Mouse (Mus musculus) urinary bladder, postnatal 4 days (tissue): ENCODE measurements around the gene Nadk.
"Not testable (repeated sequence)": the region's sequence is repeated elsewhere in the genome, so short reads cannot be mapped to it uniquely, and the experiment has no call there.

Source experiments
- DNase-seq, 2 experiments: peaks; one replicate each; pipeline ENCODE4 v3.0.0; 2021 to 2022; ENCODE audit warnings: low spot score in 2 of 2

Nadk gene

GRCm38 (mm10) chr4:155569818-155570217 lies 7.6 kb downstream of the Nadk start:
- DNase-seq = no peak

GRCm38 (mm10) chr4:155570315-155570714 lies 8.1 kb downstream of the Nadk start:
- not testable (repeated sequence) for DNase-seq

GRCm38 (mm10) chr4:155571442-155571841 lies 9.3 kb downstream of the Nadk start:
- DNase-seq = no peak

GRCm38 (mm10) chr4:155573155-155573554 lies 11.0 kb downstream of the Nadk start:
- no peak for DNase-seq

- DNase-seq = no peak
Measured at GRCm38 (mm10) chr4:155573876-155574275, 11.7 kb downstream of the Nadk start.

- DNase-seq = no peak
Measured at GRCm38 (mm10) chr4:155574931-155575330, 12.8 kb downstream of the Nadk start.

- no peak for DNase-seq
Measured at GRCm38 (mm10) chr4:155575521-155575920, 13.3 kb downstream of the Nadk start.

GRCm38 (mm10) chr4:155577132-155577531 lies 15.0 kb downstream of the Nadk start:
- DNase-seq = no peak

GRCm38 (mm10) chr4:155577741-155578140 lies 15.6 kb downstream of the Nadk start:
- no peak for DNase-seq

GRCm38 (mm10) chr4:155578336-155579125 lies 16.4 kb downstream of the Nadk start:
- peak in 1 of 2 experiments; percentile 47 for DNase-seq

GRCm38 (mm10) chr4:155580420-155580819 lies 18.2 kb downstream of the Nadk start:
- peak in 1 of 2 experiments; percentile 71 for DNase-seq

- DNase-seq = peak in 1 of 2 experiments; percentile 35
Measured at GRCm38 (mm10) chr4:155582279-155582905, 20.2 kb downstream of the Nadk start.

- DNase-seq = no peak
Measured at GRCm38 (mm10) chr4:155589356-155589755, 27.2 kb downstream of the Nadk start.

GRCm38 (mm10) chr4:155591012-155591719 lies 29.0 kb downstream of the Nadk start:
- DNase-seq = no peak

GRCm38 (mm10) chr4:155593780-155594179 lies 31.6 kb downstream of the Nadk start:
- DNase-seq = no peak

GRCm38 (mm10) chr4:155595777-155596176 lies 33.6 kb downstream of the Nadk start:
- no peak for DNase-seq

- no peak for DNase-seq
Measured at GRCm38 (mm10) chr4:155596606-155597005, 34.4 kb downstream of the Nadk start.

GRCm38 (mm10) chr4:155598536-155598935 lies 36.4 kb downstream of the Nadk start:
- DNase-seq = no peak

- DNase-seq = no peak
Measured at GRCm38 (mm10) chr4:155599901-155600825, 38.0 kb downstream of the Nadk start.

- peak; percentile 90 to 94 for DNase-seq
Measured at GRCm38 (mm10) chr4:155601091-155601996, 39.2 kb downstream of the Nadk start, which contains the start of gene Slc35e2. Gene Slc35e2, plus strand, starts transcription at chr4:155601416.
